Mouse (Mus musculus) embryonic facial prominence, embryonic 13.5 days (tissue): Measurements from ENCODE around the gene Abcc8. TPM values are rescaled to one million over a fixed set of nuclear protein-coding genes. Genes with fewer than 3 reads are reported as not detected.
"Not testable (repeated sequence)": the region's sequence is repeated elsewhere in the genome, so short reads cannot be mapped to it uniquely, and the experiment has no call there.

Experiments
- ATAC-seq: fragments of 200-750 bp; cut with Nextera tagmentation; 2 replicates; pipeline ENCODE4 v1.8.0; 2017; ENCODE audit warnings: low read depth; ENCODE audit not compliant: insufficient number of reproducible peaks, insufficient read depth, low FRiP score, low TSS enrichment
- H3K27ac ChIP-seq: fragments of 300-500 bp; sonication (generic); 2 replicates; pipeline ENCODE4 v1.5.1; 2015; ENCODE audit warnings: moderate library complexity, mild to moderate bottlenecking, inconsistent platforms
- H3K27me3 ChIP-seq: fragments of 300-500 bp; sonication (generic); 2 replicates; pipeline ENCODE4 v1.6.1; 2015; ENCODE audit warnings: mild to moderate bottlenecking, inconsistent platforms
- H3K36me3 ChIP-seq: fragments of 300-500 bp; sonication (generic); 2 replicates; pipeline ENCODE4 v1.6.1; 2015; ENCODE audit warnings: mild to moderate bottlenecking, inconsistent platforms
- H3K4me1 ChIP-seq: fragments of 300-500 bp; sonication (generic); 2 replicates; pipeline ENCODE4 v1.6.1; 2015; ENCODE audit warnings: inconsistent platforms
- H3K4me2 ChIP-seq: fragments of 300-500 bp; sonication (generic); 2 replicates; pipeline ENCODE4 v1.6.1; 2015; ENCODE audit warnings: moderate library complexity, mild to moderate bottlenecking, inconsistent platforms
- H3K4me3 ChIP-seq: fragments of 300-500 bp; sonication (generic); 2 replicates; pipeline ENCODE4 v1.5.1; 2015; ENCODE audit warnings: mild to moderate bottlenecking, inconsistent platforms
- H3K9ac ChIP-seq: fragments of 300-500 bp; sonication (generic); 2 replicates; pipeline ENCODE4 v1.6.1; 2015; ENCODE audit warnings: mild to moderate bottlenecking, inconsistent platforms
- H3K9me3 ChIP-seq: fragments of 300-500 bp; sonication (generic); 2 replicates; pipeline ENCODE4 v1.6.1; 2016; ENCODE audit warnings: inconsistent platforms
- WGBS: fragments of 180-500 bp; shearing (Covaris S2); methylation state at CpG from one replicate; pipeline ENCODE4 v1.1.7; 2015; ENCODE audit warnings: mixed read lengths; 5-methylcytosine and 5-hydroxymethylcytosine counted together
- polyA plus RNA-seq: library from polyadenylated mRNA; unstranded; fragments of >200 nt; fragmentation: Nextera tagmentation; extraction: Ambion mirVana; gene quantifications from 2 replicates; pipeline ENCODE4 v1.2.1, GENCODE M21; 2015

The Abcc8 gene
- polyA plus RNA-seq, 1 experiment from 2014 or later = 1.8 TPM

GRCm38 (mm10) chr7:46200021-46200420 lies 20.2 kb upstream of the Abcc8 start:
- Histone ChIP-seq H3K9ac (no peak overlapping the region), H3K36me3 (no peaks in the 10 kb centered on the region), H3K27ac (no peak overlapping the region), H3K27me3 (no peaks in the 10 kb centered on the region), H3K4me3 (no peak overlapping the region), H3K4me2 (no peak overlapping the region), H3K9me3 (no peaks in the 10 kb centered on the region), H3K4me1 (peaks cover 16% of the 10 kb centered on the region)
- no peak for ATAC-seq
- 60% methylated on average over 6 of the region's 6 CpGs for WGBS

- Histone ChIP-seq H3K9ac (no peak overlapping the region), H3K4me3 (no peak overlapping the region), H3K27ac (no peak overlapping the region), H3K36me3 (no peaks in the 10 kb centered on the region), H3K4me2 (no peak overlapping the region), H3K4me1 (no peaks in the 10 kb centered on the region), H3K27me3 (no peaks in the 10 kb centered on the region), H3K9me3 (no peaks in the 10 kb centered on the region)
- no peak for ATAC-seq
- WGBS = 87% methylated on average over 5 of the region's 5 CpGs
Observed at GRCm38 (mm10) chr7:46195356-46195755, 15.5 kb upstream of the Abcc8 start.

- Histone ChIP-seq H3K4me2 (no peak overlapping the region), H3K27ac (no peak overlapping the region), H3K27me3 (peaks cover 39% of the 10 kb centered on the region), H3K9me3 (no peaks in the 10 kb centered on the region), H3K4me1 (peaks cover 7% of the 10 kb centered on the region), H3K9ac (no peak overlapping the region), H3K36me3 (no peaks in the 10 kb centered on the region), H3K4me3 (no peak overlapping the region)
- ATAC-seq = no peak
Observed at GRCm38 (mm10) chr7:46184232-46184631, 4.4 kb upstream of the Abcc8 start.

- Histone ChIP-seq H3K36me3 (no peaks in the 10 kb centered on the region), H3K4me1 (peaks cover 9% of the 10 kb centered on the region), H3K27ac (no peak overlapping the region), H3K4me3 (no peak overlapping the region), H3K9me3 (no peaks in the 10 kb centered on the region), H3K27me3 (peaks cover 65% of the 10 kb centered on the region), H3K4me2 (no peak overlapping the region), H3K9ac (no peak overlapping the region)
- 2% methylated on average over 3 of the region's 3 CpGs for WGBS
- ATAC-seq = no peak
Observed at GRCm38 (mm10) chr7:46181590-46181989, 1.8 kb upstream of the Abcc8 start.

GRCm38 (mm10) chr7:46168980-46169379 lies 10.9 kb downstream of the Abcc8 start:
- H3K27me3 ChIP-seq, ATAC-seq, H3K36me3 ChIP-seq, H3K4me3 ChIP-seq, H3K4me2 ChIP-seq, H3K4me1 ChIP-seq, H3K27ac ChIP-seq, H3K9ac ChIP-seq, H3K9me3 ChIP-seq: not testable (repeated sequence)
- 90% methylated on average over 1 of the region's 1 CpGs for WGBS

GRCm38 (mm10) chr7:46168402-46168801 lies 11.4 kb downstream of the Abcc8 start:
- Histone ChIP-seq H3K9me3 (no peaks in the 10 kb centered on the region), H3K9ac (no peak overlapping the region), H3K4me3 (no peak overlapping the region), H3K4me1 (no peaks in the 10 kb centered on the region), H3K27ac (no peak overlapping the region), H3K27me3 (no peaks in the 10 kb centered on the region), H3K4me2 (no peak overlapping the region), H3K36me3 (no peaks in the 10 kb centered on the region)
- ATAC-seq = no peak
- WGBS = 89% methylated on average over 6 of the region's 6 CpGs

- H3K9me3 ChIP-seq = no peaks in the 10 kb centered on the region
- H3K27ac ChIP-seq = no peak overlapping the region
- ATAC-seq = no peak
- WGBS = 86% methylated on average over 7 of the region's 7 CpGs
- H3K9ac ChIP-seq = no peak overlapping the region
- no peaks in the 10 kb centered on the region for H3K36me3 ChIP-seq
- H3K4me3 ChIP-seq = no peak overlapping the region
- no peak overlapping the region for H3K4me2 ChIP-seq
- no peaks in the 10 kb centered on the region for H3K27me3 ChIP-seq
- H3K4me1 ChIP-seq = no peaks in the 10 kb centered on the region
Observed at GRCm38 (mm10) chr7:46167901-46168300, 11.9 kb downstream of the Abcc8 start.

GRCm38 (mm10) chr7:46165876-46166275 lies 14.0 kb downstream of the Abcc8 start:
- H3K27ac ChIP-seq = no peak overlapping the region
- H3K9ac ChIP-seq = no peak overlapping the region
- no peaks in the 10 kb centered on the region for H3K27me3 ChIP-seq
- no peaks in the 10 kb centered on the region for H3K9me3 ChIP-seq
- whole genome bisulfite sequencing = 91% methylated on average over 11 of the region's 11 CpGs
- H3K4me3 ChIP-seq = no peak overlapping the region
- no peaks in the 10 kb centered on the region for H3K4me1 ChIP-seq
- H3K4me2 ChIP-seq = no peak overlapping the region
- no peak for ATAC-seq
- H3K36me3 ChIP-seq = no peaks in the 10 kb centered on the region

GRCm38 (mm10) chr7:46162731-46163130 lies 17.1 kb downstream of the Abcc8 start:
- H3K9ac ChIP-seq = no peak overlapping the region
- 77% methylated on average over 5 of the region's 5 CpGs for WGBS
- H3K36me3 ChIP-seq = no peaks in the 10 kb centered on the region
- no peaks in the 10 kb centered on the region for H3K27me3 ChIP-seq
- H3K4me3 ChIP-seq = no peak overlapping the region
- H3K27ac ChIP-seq = no peak overlapping the region
- no peak overlapping the region for H3K4me2 ChIP-seq
- no peak for ATAC-seq
- H3K4me1 ChIP-seq = no peaks in the 10 kb centered on the region
- no peaks in the 10 kb centered on the region for H3K9me3 ChIP-seq

GRCm38 (mm10) chr7:46162132-46162727 lies 17.6 kb downstream of the Abcc8 start:
- Histone ChIP-seq H3K27ac (no peak overlapping the region), H3K9ac (no peak overlapping the region), H3K4me2 (no peak overlapping the region), H3K4me3 (no peak overlapping the region), H3K9me3 (no peaks in the 10 kb centered on the region), H3K4me1 (no peaks in the 10 kb centered on the region), H3K27me3 (no peaks in the 10 kb centered on the region), H3K36me3 (no peaks in the 10 kb centered on the region)
- WGBS = 67% methylated on average over 11 of the region's 11 CpGs
- ATAC-seq = no peak

GRCm38 (mm10) chr7:46161615-46162014 lies 18.2 kb downstream of the Abcc8 start:
- H3K4me3 ChIP-seq = no peak overlapping the region
- no peak for ATAC-seq

GRCm38 (mm10) chr7:46157746-46158145 lies 22.1 kb downstream of the Abcc8 start:
- H3K9me3 ChIP-seq = no peaks in the 10 kb centered on the region
- H3K4me3 ChIP-seq = no peak overlapping the region
- 72% methylated on average over 7 of the region's 7 CpGs for WGBS
- ATAC-seq = no peak
- H3K4me1 ChIP-seq = no peaks in the 10 kb centered on the region
- no peak overlapping the region for H3K9ac ChIP-seq
- H3K36me3 ChIP-seq = no peaks in the 10 kb centered on the region
- H3K27ac ChIP-seq = no peak overlapping the region
- H3K4me2 ChIP-seq = no peak overlapping the region
- no peaks in the 10 kb centered on the region; the same call in 1 of the 2 replicates for H3K27me3 ChIP-seq

More at GRCm38 (mm10) chr7:46161615-46162014, 18.2 kb downstream of the Abcc8 start:
- Histone ChIP-seq H3K4me2 (no peak overlapping the region), H3K27me3 (no peaks in the 10 kb centered on the region), H3K4me1 (no peaks in the 10 kb centered on the region), H3K9ac (no peak overlapping the region), H3K27ac (no peak overlapping the region), H3K9me3 (no peaks in the 10 kb centered on the region), H3K36me3 (no peaks in the 10 kb centered on the region)
- WGBS = 28% methylated on average over 3 of the region's 3 CpGs
